Mouse (Mus musculus) limb, embryonic 13.5 days (tissue): ENCODE results near the gene Rap1gap2. TPM values are rescaled to one million over a fixed set of nuclear protein-coding genes. Genes with fewer than 3 reads are reported as not detected.
A peak's percentile ranks its signal among the peaks of the same experiment; 100 is the strongest.

ENCODE experiments used
- ATAC-seq: fragments of 200-750 bp; cut with Nextera tagmentation; 2 replicates; pipeline ENCODE4 v1.8.0; 2017; ENCODE audit warnings: low read depth, moderate number of reproducible peaks, moderate TSS enrichment; ENCODE audit not compliant: low FRiP score
- H3K27ac ChIP-seq: fragments of 300-500 bp; sonication (generic); 2 replicates; pipeline ENCODE4 v1.5.1; 2015; ENCODE audit warnings: inconsistent platforms, mild to moderate bottlenecking, moderate library complexity
- H3K27me3 ChIP-seq: fragments of 300-500 bp; sonication (generic); 2 replicates; pipeline ENCODE4 v1.6.1; 2015; ENCODE audit warnings: mild to moderate bottlenecking, inconsistent platforms
- H3K36me3 ChIP-seq: fragments of 300-500 bp; sonication (generic); 2 replicates; pipeline ENCODE4 v1.6.1; 2015; ENCODE audit warnings: inconsistent platforms, mild to moderate bottlenecking, moderate library complexity
- H3K4me1 ChIP-seq: fragments of 300-500 bp; sonication (generic); 2 replicates; pipeline ENCODE4 v1.6.1; 2015; ENCODE audit warnings: inconsistent platforms
- H3K4me2 ChIP-seq: fragments of 300-500 bp; sonication (generic); replicated peaks from 2 replicates; pipeline ENCODE4 v1.6.1; 2015; ENCODE audit warnings: inconsistent platforms, mild to moderate bottlenecking, moderate library complexity
- H3K4me3 ChIP-seq: fragments of 300-500 bp; sonication (generic); 2 replicates; pipeline ENCODE4 v1.5.1; 2015; ENCODE audit warnings: moderate library complexity, mild to moderate bottlenecking, inconsistent platforms
- H3K9ac ChIP-seq: fragments of 300-500 bp; sonication (generic); 2 replicates; pipeline ENCODE4 v1.6.1; 2015; ENCODE audit warnings: mild to moderate bottlenecking, inconsistent platforms
- H3K9me3 ChIP-seq: fragments of 300-500 bp; sonication (generic); 2 replicates; pipeline ENCODE4 v1.6.1; 2016; ENCODE audit warnings: inconsistent platforms
- WGBS: fragments of 180-500 bp; shearing (Covaris S2); methylation state at CpG from one replicate; pipeline ENCODE4 v1.1.7; 2015; 5-methylcytosine and 5-hydroxymethylcytosine counted together
- polyA plus RNA-seq: library from polyadenylated mRNA; unstranded; fragments of >200 nt; fragmentation: Nextera tagmentation; extraction: Ambion mirVana; gene quantifications from 2 replicates; pipeline ENCODE4 v1.2.1, GENCODE M21; 2015

The Rap1gap2 gene
- polyA plus RNA-seq, 1 experiment from 2014 or later = 1.2 TPM

- Histone ChIP-seq H3K9ac (no peak within 1 kb of the TSS), H3K4me2 (peak within 1 kb of the TSS; percentile 60), H3K36me3 (no peaks in the 10 kb centered on the region), H3K4me1 (peaks cover 6% of the 10 kb centered on the region; the same call in 1 of the 2 replicates), H3K27me3 (peaks cover 66% of the 10 kb centered on the region), H3K9me3 (no peaks in the 10 kb centered on the region), H3K27ac (no peak within 1 kb of the TSS), H3K4me3 (peak within 1 kb of the TSS; percentile 33)
- WGBS = 1% methylated on average over 56 of the region's 63 CpGs
- ATAC-seq = peak; percentile 78
Measured at GRCm38 (mm10) chr11:74619201-74619955, 8.7 kb upstream of the Rap1gap2 start, which contains the start of gene Ccdc92b. Gene Ccdc92b (plus strand): TSS chr11:74619605.

- Histone ChIP-seq H3K27ac (no peak overlapping the region), H3K9me3 (no peaks in the 10 kb centered on the region), H3K4me2 (no peak overlapping the region), H3K36me3 (no peaks in the 10 kb centered on the region), H3K9ac (no peak overlapping the region), H3K27me3 (peaks cover 79% of the 10 kb centered on the region), H3K4me1 (peaks cover 11% of the 10 kb centered on the region; the same call in 1 of the 2 replicates), H3K4me3 (no peak overlapping the region)
- 52% methylated on average over 5 of the region's 5 CpGs for WGBS
- ATAC-seq = no peak
Measured at GRCm38 (mm10) chr11:74615571-74615970, 4.9 kb upstream of the Rap1gap2 start.

GRCm38 (mm10) chr11:74613428-74613827, 2.7 kb upstream of the Rap1gap2 start:
- H3K27me3 ChIP-seq = peaks cover 82% of the 10 kb centered on the region
- no peak overlapping the region for H3K4me2 ChIP-seq
- H3K4me1 ChIP-seq = peaks cover 8% of the 10 kb centered on the region; the same call in 1 of the 2 replicates
- no peak for ATAC-seq
- WGBS = 61% methylated on average over 4 of the region's 4 CpGs
- no peak overlapping the region for H3K9ac ChIP-seq
- no peak overlapping the region for H3K27ac ChIP-seq
- H3K36me3 ChIP-seq = no peaks in the 10 kb centered on the region
- no peak overlapping the region for H3K4me3 ChIP-seq
- H3K9me3 ChIP-seq = no peaks in the 10 kb centered on the region

- WGBS = 18% methylated on average over 7 of the region's 7 CpGs
- Histone ChIP-seq H3K4me2 (no peak overlapping the region), H3K27me3 (peaks cover 85% of the 10 kb centered on the region)
Measured at GRCm38 (mm10) chr11:74611437-74611836, 722 bp upstream of the Rap1gap2 start.

GRCm38 (mm10) chr11:74610068-74610467, 647 bp downstream of the Rap1gap2 start:
- H3K4me1 ChIP-seq = peaks cover 8% of the 10 kb centered on the region; the same call in 1 of the 2 replicates
- H3K9me3 ChIP-seq = no peaks in the 10 kb centered on the region
- no peak overlapping the region for H3K27ac ChIP-seq
- no peak overlapping the region for H3K4me2 ChIP-seq
- WGBS = 16% methylated on average over 5 of the region's 5 CpGs
- no peak overlapping the region for H3K9ac ChIP-seq
- H3K4me3 ChIP-seq = peak overlapping the region; percentile 37; the same call in 1 of the 2 replicates
- H3K27me3 ChIP-seq = peaks cover 73% of the 10 kb centered on the region
- H3K36me3 ChIP-seq = no peaks in the 10 kb centered on the region
- ATAC-seq = no peak

More at GRCm38 (mm10) chr11:74611437-74611836, 722 bp upstream of the Rap1gap2 start:
- Histone ChIP-seq H3K27ac (no peak overlapping the region), H3K9me3 (no peaks in the 10 kb centered on the region), H3K36me3 (no peaks in the 10 kb centered on the region), H3K4me3 (no peak overlapping the region), H3K4me1 (peaks cover 8% of the 10 kb centered on the region; the same call in 1 of the 2 replicates), H3K9ac (no peak overlapping the region)
- no peak for ATAC-seq

GRCm38 (mm10) chr11:74602286-74602685, 8.4 kb downstream of the Rap1gap2 start:
- ATAC-seq = no peak
- no peaks in the 10 kb centered on the region for H3K4me1 ChIP-seq
- no peak overlapping the region for H3K4me2 ChIP-seq
- 0 out of 2 replicates have a peak, but pooled peaks cover 2% of the 10 kb centered on the region for H3K27me3 ChIP-seq
- no peak overlapping the region for H3K27ac ChIP-seq
- WGBS = 78% methylated on average over 1 of the region's 1 CpGs
- peaks cover 7% of the 10 kb centered on the region; the same call in 1 of the 2 replicates for H3K9me3 ChIP-seq
- no peaks in the 10 kb centered on the region for H3K36me3 ChIP-seq
- no peak overlapping the region for H3K9ac ChIP-seq
- H3K4me3 ChIP-seq = no peak overlapping the region

GRCm38 (mm10) chr11:74597990-74598337, 12.8 kb downstream of the Rap1gap2 start:
- Histone ChIP-seq H3K9me3 (peaks cover 7% of the 10 kb centered on the region; the same call in 1 of the 2 replicates), H3K4me2 (no peak overlapping the region), H3K36me3 (no peaks in the 10 kb centered on the region), H3K4me1 (no peaks in the 10 kb centered on the region), H3K4me3 (no peak overlapping the region), H3K9ac (no peak overlapping the region), H3K27ac (no peak overlapping the region), H3K27me3 (peaks cover 8% of the 10 kb centered on the region)
- ATAC-seq = no peak

GRCm38 (mm10) chr11:74597283-74597989, 13.3 kb downstream of the Rap1gap2 start:
- Histone ChIP-seq H3K9ac (no peak overlapping the region), H3K36me3 (no peaks in the 10 kb centered on the region), H3K4me1 (no peaks in the 10 kb centered on the region), H3K27me3 (peaks cover 14% of the 10 kb centered on the region), H3K27ac (no peak overlapping the region), H3K4me2 (no peak overlapping the region), H3K9me3 (peaks cover 7% of the 10 kb centered on the region; the same call in 1 of the 2 replicates), H3K4me3 (no peak overlapping the region)
- 78% methylated on average over 4 of the region's 4 CpGs for WGBS
- no peak for ATAC-seq

- Histone ChIP-seq H3K4me3 (no peak overlapping the region), H3K9ac (no peak overlapping the region), H3K27me3 (peaks cover 64% of the 10 kb centered on the region), H3K27ac (no peak overlapping the region), H3K4me2 (no peak overlapping the region), H3K9me3 (no peaks in the 10 kb centered on the region), H3K36me3 (no peaks in the 10 kb centered on the region), H3K4me1 (peaks cover 8% of the 10 kb centered on the region)
- 80% methylated on average over 3 of the region's 3 CpGs for WGBS
- ATAC-seq = no peak
Measured at GRCm38 (mm10) chr11:74592246-74592645, 18.5 kb downstream of the Rap1gap2 start.

- no peaks in the 10 kb centered on the region for H3K36me3 ChIP-seq
- H3K4me3 ChIP-seq = no peak overlapping the region
- 35% methylated on average over 13 of the region's 13 CpGs for WGBS
- ATAC-seq = no peak
- H3K4me1 ChIP-seq = peaks cover 8% of the 10 kb centered on the region
- no peak overlapping the region for H3K27ac ChIP-seq
- no peak overlapping the region for H3K9ac ChIP-seq
- H3K27me3 ChIP-seq = peaks cover 78% of the 10 kb centered on the region
- H3K9me3 ChIP-seq = no peaks in the 10 kb centered on the region
- no peak overlapping the region for H3K4me2 ChIP-seq
Measured at GRCm38 (mm10) chr11:74590691-74591090, 20.0 kb downstream of the Rap1gap2 start.

GRCm38 (mm10) chr11:74590239-74590596, 20.5 kb downstream of the Rap1gap2 start:
- H3K36me3 ChIP-seq = no peaks in the 10 kb centered on the region
- H3K27ac ChIP-seq = no peak overlapping the region
- no peaks in the 10 kb centered on the region for H3K9me3 ChIP-seq
- peak overlapping the region; percentile 45 for H3K4me3 ChIP-seq
- H3K27me3 ChIP-seq = peaks cover 80% of the 10 kb centered on the region
- no peak overlapping the region; the same call in 1 of the 2 replicates for H3K9ac ChIP-seq
- peak overlapping the region; percentile 73 for H3K4me2 ChIP-seq
- WGBS = 2% methylated on average over 25 of the region's 25 CpGs
- H3K4me1 ChIP-seq = peaks cover 8% of the 10 kb centered on the region
- no peak for ATAC-seq
